Mouse (Mus musculus) testis, adult 2 months (tissue): ENCODE measurements around the gene A430078G23Rik.

Experiments
- CTCF ChIP-seq: fragments of 200-500 bp; IDR thresholded peaks from 2 replicates; pipeline ENCODE4 v1.5.1; 2012; ENCODE audit warnings: low read depth, mild to moderate bottlenecking, inconsistent platforms, low read length, moderate library complexity; ENCODE audit not compliant: control insufficient read depth, insufficient read depth, insufficient replicate concordance
- POLR2A ChIP-seq: fragments of 200-500 bp; IDR thresholded peaks from 2 replicates; pipeline ENCODE4 v1.6.1; 2012; ENCODE audit warnings: low read depth, mild to moderate bottlenecking, inconsistent platforms, low read length, moderate library complexity; ENCODE audit not compliant: control insufficient read depth

DNA sequence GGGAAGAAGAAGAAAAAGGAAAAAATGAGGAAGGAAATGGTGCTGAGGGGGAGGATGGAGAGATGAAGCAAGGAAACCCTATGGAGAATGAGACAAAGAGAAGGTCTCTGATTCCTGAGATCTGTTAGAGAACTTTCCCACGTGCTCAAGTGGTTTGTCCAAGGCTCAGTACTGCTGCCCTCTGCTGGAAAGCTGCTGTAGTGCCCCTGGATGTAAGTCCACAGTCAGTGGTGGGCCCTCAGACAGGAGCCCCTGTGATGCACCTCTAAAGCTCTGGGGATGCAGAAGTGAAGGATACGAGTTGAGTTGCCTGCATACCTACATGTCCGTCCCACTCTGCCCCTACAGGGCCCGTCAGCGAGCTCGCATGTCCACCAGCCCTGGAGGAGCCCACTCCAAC, 34.1 kb downstream of the A430078G23Rik start:
- TF ChIP-seq CTCF: peak; percentile 75; the same call in 1 of the 2 replicates
- TF ChIP-seq POLR2A: no peak
